Mouse (Mus musculus) B cell, adult 2 months (primary cell): ENCODE results near the gene Pld4.

Source experiments
- DNase-seq, 2 experiments: peaks; one replicate each; pipeline ENCODE4 v3.0.0; 2022

Pld4 gene

GRCm38 (mm10) chr12:112738281-112739022, 22.0 kb upstream of the Pld4 start:
- DNase-seq = no peak

GRCm38 (mm10) chr12:112739023-112739568, 21.4 kb upstream of the Pld4 start:
- no peak for DNase-seq

GRCm38 (mm10) chr12:112742768-112743167, 17.7 kb upstream of the Pld4 start:
- DNase-seq = peak; percentile 15 to 19

GRCm38 (mm10) chr12:112743168-112743975, 17.1 kb upstream of the Pld4 start:
- peak; percentile 82 to 83 for DNase-seq

GRCm38 (mm10) chr12:112744211-112744610, 16.2 kb upstream of the Pld4 start:
- DNase-seq = no peak

- no peak for DNase-seq
Measured at GRCm38 (mm10) chr12:112744891-112745580, 15.4 kb upstream of the Pld4 start.

- no peak for DNase-seq
Measured at GRCm38 (mm10) chr12:112745716-112746115, 14.7 kb upstream of the Pld4 start.

- no peak for DNase-seq
Measured at GRCm38 (mm10) chr12:112746461-112746807, 14.0 kb upstream of the Pld4 start.

GRCm38 (mm10) chr12:112746808-112747605, 13.4 kb upstream of the Pld4 start:
- DNase-seq = peak; percentile 65 to 67

GRCm38 (mm10) chr12:112747606-112747970, 12.9 kb upstream of the Pld4 start:
- DNase-seq = no peak

- no peak for DNase-seq
Measured at GRCm38 (mm10) chr12:112750976-112751375, 9.5 kb upstream of the Pld4 start.

- DNase-seq = no peak
Measured at GRCm38 (mm10) chr12:112752399-112752798, 8.1 kb upstream of the Pld4 start.

- DNase-seq = no peak
Measured at GRCm38 (mm10) chr12:112755900-112756299, 4.6 kb upstream of the Pld4 start.

GRCm38 (mm10) chr12:112757896-112758295, 2.6 kb upstream of the Pld4 start:
- no peak for DNase-seq

- no peak for DNase-seq
Measured at GRCm38 (mm10) chr12:112759471-112759870, 984 bp upstream of the Pld4 start.

GRCm38 (mm10) chr12:112761411-112761810, 956 bp downstream of the Pld4 start:
- DNase-seq = peak; percentile 14 to 30

GRCm38 (mm10) chr12:112762018-112762417, 1.6 kb downstream of the Pld4 start:
- DNase-seq = peak; percentile 77 to 79

- DNase-seq = no peak
Measured at GRCm38 (mm10) chr12:112763176-112763575, 2.7 kb downstream of the Pld4 start.

- no peak for DNase-seq
Measured at GRCm38 (mm10) chr12:112764141-112764540, 3.7 kb downstream of the Pld4 start.

- no peak for DNase-seq
Measured at GRCm38 (mm10) chr12:112764991-112765390, 4.5 kb downstream of the Pld4 start.

- no peak for DNase-seq
Measured at GRCm38 (mm10) chr12:112766586-112766985, 6.1 kb downstream of the Pld4 start.
